Mouse (Mus musculus): Measurements from ENCODE around the gene Kif26b.

Gene Kif26b

DNA sequence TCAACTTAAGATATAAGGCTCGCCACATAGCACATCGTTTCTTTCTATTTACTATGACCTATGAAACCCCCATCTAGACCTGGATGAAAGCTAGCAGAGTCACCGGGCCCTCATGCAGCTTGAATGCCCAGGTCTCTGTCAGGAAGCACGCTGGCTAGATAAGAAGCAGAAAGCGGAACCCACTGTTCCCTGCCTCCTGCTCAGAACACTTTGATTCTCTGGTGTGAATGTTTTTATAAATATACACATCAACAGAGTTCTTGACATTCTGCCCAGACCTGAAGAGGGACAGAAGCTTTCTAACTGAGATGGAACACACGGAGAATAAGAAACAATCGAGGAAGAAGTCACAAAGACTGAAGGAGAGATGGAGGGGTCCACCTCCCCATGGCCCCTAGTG is 311.4 kb downstream of the Kif26b start:
- DNase-seq (ENCODE audit: low spot score in 2 of 2): no peak

DNA sequence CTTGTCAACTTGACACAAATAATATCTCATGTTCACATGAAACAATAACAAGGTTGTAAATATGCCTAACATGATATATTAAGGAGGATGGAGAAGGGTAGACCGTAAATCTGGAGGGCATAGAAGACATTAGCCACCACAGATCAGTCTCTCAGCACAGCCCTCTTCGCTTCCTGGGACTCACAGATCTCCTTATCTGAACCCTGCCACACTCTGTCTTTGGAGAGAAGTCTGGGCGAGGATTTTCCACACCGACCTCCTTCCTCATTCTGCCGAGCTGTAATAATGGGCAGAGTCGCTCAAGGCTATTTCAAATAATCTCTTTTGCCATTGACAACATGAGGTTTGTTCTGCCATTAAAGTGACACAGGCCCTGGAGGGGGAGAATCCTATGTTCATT is 315.9 kb downstream of the Kif26b start:
- no peak for DNase-seq (ENCODE audit: low spot score in 2 of 2)

DNA sequence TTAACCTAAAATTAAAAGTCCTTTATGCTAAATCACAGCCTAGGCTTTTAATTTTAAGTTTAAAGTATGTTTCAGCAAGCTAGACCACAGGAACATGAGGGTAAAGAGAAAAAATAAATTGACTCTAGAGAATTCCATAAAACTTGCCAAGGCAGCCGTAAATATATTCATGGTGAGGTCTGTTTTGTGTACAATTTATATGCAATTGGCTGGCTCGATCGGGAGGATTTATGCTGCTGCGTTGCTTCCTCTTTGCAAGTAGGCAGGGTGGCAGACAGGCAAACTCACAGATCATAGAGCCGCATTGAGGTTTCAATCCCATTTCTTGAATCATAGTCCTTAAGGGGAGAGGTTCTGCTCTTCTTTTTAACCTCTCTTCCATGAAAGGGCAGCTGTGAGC is 318.6 kb downstream of the Kif26b start:
- no peak for DNase-seq (ENCODE audit: low spot score in 2 of 2)

DNA sequence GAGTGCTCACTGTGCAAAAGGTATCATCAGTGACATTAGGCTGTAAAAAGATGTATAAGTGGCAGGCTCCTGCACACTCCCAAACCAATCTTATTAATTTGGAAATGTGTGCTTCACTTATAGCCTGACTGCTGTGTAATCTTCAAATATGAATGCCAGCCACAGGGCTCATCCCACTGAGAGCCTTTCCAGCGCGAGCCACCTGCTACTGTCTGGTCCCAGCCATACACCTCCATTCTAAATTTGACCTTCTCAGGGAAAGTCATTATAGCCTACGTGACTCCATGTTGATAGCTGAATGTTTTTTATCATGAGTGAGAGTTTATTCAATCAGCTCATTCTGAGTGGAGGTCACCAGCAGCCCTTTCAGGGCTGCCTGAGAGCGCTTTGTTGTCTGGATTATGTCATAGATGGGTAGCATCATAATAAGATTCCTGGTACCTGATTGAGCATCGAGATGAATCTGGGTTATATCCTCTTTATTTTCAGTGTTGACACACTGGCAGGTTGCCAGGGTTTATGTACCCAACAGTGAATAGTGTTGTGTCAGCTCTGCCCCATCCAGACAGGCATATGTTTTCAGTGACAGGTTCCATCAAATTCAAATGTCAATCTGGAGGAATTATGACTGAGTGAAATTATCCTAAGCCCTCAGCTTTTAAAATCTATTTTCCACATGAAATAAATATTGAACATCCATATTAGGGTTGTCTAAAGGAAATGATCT is 319.6 kb downstream of the Kif26b start:
- DNase-seq (ENCODE audit: low spot score in 2 of 2): no peak

DNA sequence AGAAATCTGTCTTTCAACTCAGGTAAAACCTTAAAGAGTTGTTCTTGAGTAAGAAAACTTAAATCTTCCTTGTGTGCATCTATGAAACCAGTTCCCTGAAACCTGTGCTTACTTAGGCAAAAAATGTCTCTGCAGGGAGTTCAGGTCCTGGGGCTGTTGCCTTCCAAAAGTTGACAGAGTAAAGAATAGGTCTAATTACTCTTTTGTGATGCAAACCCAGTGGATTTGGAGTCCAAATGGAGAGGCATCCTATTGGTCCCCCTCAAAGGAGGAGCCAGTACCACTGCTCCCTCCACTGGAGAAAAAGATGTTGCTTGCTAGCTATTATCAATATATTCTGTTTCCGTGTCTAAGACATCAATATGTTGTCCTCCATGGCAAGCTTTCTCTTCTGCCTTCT is 321.6 kb downstream of the Kif26b start:
- DNase-seq (ENCODE audit: low spot score in 2 of 2): no peak

DNA sequence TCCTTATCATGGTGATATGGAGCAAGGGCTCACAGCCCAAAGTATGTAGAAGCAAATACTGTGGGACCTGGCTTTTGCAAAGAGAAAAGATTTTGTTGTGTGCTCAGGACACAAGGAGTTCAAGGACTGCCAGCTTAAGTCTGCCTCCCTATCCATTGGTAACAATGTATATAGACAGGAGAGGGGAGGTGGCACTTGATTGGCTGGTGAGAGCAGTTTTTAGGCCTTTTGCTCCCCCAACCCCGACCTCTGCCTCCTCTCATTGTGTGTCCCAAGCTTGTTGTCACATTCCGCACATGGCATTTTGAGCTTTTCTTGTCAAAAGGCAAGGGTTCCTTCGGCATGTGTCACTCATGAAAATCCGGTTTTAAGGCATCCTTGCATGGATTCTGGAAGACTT is 326.0 kb downstream of the Kif26b start:
- no peak for DNase-seq (ENCODE audit: low spot score in 2 of 2)

DNA sequence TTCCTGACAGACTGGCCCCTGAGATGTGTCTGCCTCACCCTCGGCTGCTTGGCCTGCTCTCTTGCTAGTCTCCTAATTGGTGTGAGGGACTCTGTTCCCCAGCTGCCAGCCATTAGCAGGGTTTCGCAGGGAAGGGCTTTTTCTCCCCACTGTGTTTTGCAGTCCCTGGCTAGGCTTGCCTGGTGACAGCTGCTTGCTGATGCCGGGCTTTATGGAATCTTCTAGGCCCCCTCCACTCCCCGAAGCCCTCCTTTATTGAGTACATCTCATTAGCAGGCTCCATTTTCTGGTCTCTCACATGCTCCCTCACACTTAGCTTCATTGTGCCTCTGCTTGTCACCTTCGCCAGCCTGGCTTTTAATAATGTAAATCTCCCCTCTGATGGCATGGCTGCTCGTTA is 327.0 kb downstream of the Kif26b start:
- DNase-seq (ENCODE audit: low spot score in 2 of 2): no peak

DNA sequence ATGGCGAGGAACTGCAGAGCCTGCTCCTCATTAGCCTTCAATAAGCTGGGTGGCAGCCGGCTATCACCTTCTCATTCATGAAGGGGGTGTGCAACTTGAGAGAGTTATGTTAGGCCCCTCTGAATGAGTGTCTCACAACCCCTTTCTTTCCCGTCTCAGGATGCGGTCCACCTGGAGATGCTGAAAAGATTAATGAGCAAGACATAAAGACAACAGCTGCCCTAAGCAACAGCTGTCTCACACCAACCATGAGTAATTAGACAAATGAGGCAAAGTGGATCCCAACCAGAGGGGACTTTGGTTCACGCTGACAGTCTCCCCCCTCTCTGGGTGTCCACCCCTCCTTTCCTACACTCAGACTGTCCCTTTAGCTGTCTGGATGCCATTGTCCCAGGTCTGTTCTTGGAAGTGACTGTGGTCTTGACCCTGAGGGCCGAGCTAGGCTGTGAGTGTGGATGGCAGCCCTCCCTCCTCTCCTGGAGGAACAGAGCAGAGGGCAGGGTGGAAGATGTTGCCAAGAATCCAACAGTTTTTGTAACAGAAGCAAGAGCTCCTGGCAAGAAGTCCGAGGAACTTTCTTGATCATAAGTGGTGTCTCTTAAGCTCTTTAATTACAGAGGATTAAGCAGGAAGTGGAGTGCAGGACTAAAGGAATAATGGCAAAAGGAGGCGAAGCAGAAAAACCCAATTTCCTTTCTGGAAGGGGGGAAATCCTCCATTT is 331.9 kb downstream of the Kif26b start:
- no peak for DNase-seq (ENCODE audit: low spot score in 2 of 2)

DNA sequence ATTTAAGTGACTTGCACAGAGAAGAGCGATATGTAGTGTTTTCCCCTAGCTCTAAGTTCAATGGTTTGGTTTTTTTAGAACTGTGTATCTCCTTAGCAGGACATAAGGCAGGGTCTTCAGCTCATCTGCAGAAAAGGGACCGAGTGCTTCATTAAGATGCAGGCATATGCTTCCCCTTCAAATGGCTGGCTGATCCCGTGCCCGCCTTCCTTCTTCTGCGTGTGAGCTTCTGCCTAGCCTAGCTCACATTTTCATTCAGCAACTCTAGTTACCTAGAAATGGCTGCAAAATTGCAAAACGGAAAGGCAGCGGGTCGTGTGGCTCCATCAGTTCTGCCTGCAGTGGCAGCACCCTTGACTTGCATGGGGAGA is 332.5 kb downstream of the Kif26b start:
- no peak for DNase-seq (ENCODE audit: low spot score in 2 of 2)

DNA sequence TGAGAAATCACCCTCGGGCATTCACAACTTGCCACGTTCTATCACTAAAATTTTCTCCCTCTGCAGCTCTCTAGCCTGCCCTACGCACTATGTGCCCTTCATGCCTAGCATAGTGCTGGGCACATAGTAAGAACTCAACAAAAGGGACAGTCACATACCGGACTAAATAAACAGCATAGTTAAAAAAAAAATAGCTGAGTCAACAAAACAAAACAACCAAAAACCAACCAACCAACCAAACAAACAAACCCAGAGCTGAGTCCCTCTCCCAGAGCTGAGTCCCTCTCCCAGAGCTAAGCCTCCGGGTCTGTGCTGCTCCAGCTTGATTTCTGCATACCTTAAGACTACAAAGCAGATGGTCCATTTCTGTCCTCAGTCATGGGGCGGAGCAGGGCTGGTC is 334.8 kb downstream of the Kif26b start:
- DNase-seq (ENCODE audit: low spot score in 2 of 2): no peak

DNA sequence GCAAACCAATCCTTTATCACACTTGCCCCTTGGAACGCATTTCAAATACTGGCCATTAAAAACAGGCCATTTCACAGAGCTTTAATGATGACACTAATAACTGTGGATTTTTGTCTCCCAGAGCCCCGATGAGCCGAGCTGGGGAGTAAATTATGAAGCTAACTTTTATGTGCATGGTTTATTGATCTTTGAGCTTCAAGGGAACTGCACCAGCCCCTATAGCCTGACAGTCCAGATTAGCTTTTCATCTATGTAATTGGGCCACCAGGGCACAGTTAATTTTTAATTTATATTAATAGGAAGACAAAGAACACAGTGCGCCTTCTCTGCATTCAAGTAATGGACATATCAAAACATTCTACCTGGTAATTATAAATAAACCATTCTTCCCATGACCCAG is 335.4 kb downstream of the Kif26b start:
- no peak for DNase-seq (ENCODE audit: low spot score in 2 of 2)

DNA sequence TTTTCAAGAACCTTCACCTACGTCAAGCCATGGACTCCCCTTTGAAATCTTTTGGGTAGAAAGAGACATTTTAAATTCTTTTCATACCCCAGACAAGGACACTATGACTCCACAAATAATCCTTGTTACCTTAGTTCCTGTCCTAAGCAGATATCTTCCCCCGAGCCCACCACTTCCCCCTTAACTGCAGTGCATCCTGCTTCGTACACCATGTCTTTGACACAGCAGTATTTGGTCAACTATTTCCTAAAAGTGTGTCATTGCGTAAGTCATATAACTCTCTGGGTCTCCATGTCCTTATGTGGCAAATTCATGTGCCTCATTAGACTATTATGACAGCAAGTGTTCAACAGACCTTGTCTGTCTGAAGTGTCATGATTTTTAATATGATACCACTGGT is 337.8 kb downstream of the Kif26b start:
- no peak for DNase-seq (ENCODE audit: low spot score in 2 of 2)

DNA sequence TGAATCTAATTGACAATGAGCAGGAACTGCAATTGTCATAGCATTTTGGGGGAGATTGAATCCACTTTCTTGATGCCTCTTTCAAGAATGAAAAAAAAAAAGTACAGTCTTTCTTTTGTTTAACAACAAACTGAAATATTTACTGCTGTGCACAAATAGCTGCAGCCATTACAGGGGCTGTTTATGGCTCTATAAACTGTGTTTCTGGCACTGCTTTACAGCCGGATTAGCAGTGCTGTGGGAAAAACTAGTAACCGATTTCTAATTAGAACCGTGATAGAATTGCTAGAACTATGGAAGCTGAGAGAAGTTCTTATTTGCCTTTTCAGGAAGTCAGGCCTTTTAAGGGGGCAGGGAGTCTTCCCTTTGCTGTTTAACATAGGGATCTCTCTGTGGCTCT is 342.1 kb downstream of the Kif26b start:
- no peak for DNase-seq (ENCODE audit: low spot score in 2 of 2)

DNA sequence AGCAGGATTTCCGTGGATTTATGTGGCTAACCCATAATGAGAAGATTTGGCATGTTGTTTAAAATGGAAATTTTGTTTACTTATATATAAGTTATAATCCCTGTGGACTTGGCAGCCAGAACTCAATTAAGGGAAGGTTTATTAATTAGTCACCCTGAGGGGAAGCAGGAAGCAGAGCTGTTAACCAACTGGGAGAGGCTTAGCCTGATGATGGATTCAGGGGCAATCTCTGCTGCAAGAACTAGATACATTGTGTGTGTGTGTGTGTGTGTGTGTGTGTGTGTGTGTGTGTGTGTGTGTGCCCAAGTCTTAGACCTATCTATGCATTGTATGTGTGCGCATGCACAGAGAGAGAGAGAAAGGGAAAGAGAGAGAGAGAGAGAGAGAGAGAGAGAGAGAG is 348.0 kb downstream of the Kif26b start:
- DNase-seq (ENCODE audit: low spot score in 2 of 2): no peak

DNA sequence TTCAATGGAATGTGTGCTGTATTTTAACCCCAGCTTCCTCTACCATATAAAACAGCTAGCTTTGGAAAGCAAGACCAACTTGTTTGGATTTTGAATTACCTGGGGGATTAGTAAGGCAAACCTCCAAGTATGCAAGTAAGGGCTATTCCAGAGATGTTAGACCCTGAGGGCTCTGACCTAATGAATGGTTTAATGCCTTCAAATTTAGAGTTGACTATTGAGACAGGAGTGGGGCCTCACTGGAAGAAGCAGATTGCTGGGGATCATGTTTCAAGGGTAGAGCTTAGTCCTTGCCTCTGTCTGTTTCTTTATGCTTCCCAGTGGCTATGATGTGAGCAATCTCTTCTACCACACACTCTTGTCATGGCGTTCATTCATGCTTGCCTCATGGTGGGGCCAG is 349.8 kb downstream of the Kif26b start:
- DNase-seq (ENCODE audit: low spot score in 2 of 2): no peak

DNA sequence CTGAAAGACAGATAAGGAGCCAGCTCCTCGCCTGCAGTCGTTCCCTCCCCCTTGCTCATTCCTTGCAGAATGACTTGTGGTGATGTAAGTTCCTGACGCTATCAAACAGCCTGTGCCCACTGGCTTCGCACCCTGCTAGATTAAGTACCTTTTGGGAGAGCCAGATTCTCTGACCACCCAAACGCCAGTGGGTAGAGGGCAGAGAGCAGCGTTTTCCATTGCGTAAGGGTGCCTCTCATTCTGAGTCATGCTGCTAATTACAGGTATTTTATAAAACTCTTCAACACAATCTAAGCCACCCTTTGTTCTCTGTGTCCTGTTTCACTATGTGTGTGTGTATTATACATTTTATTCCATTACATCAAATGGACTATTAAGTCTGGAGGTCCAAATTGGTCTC is 352.0 kb downstream of the Kif26b start:
- DNase-seq (ENCODE audit: low spot score in 2 of 2): no peak

DNA sequence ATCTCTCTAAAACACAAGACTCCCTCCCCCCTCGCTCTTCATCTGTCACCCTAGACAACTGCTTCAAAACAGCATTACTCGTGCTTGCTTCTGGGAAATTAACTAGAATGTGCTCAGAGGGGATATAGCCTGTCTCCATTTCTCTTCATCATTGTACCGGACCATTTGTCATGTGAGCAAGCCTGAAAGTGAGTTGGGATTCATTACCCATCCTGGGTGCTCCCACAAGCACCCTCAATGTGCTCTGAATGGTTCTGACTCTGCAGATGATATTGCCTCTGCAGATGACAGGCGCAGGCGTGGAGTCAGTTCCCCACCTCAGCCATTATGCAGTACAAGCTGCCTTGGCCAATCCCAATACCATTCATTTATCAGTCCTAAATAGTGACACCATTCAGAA is 357.7 kb downstream of the Kif26b start:
- DNase-seq (ENCODE audit: low spot score in 2 of 2): no peak

DNA sequence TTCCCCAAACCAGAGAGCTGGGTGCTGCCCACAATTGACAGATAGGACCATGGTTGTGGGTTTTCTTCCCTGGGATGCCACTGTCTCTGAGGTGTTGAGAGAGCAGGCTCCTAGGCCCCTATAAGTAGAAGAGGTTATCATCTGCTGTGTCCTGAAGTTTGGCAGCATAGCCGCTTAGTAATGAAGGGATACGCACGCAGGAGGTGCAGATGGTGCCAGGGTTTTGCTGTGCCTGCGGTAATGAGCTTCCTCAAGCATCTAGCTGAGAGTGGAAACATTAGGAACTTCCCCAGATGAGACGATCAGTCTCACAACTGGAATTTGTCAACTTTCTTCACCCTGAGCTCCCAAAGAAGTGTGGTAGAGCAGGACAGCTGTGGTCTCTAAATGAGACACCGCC is 363.5 kb downstream of the Kif26b start:
- no peak for DNase-seq (ENCODE audit: low spot score in 2 of 2)

DNA sequence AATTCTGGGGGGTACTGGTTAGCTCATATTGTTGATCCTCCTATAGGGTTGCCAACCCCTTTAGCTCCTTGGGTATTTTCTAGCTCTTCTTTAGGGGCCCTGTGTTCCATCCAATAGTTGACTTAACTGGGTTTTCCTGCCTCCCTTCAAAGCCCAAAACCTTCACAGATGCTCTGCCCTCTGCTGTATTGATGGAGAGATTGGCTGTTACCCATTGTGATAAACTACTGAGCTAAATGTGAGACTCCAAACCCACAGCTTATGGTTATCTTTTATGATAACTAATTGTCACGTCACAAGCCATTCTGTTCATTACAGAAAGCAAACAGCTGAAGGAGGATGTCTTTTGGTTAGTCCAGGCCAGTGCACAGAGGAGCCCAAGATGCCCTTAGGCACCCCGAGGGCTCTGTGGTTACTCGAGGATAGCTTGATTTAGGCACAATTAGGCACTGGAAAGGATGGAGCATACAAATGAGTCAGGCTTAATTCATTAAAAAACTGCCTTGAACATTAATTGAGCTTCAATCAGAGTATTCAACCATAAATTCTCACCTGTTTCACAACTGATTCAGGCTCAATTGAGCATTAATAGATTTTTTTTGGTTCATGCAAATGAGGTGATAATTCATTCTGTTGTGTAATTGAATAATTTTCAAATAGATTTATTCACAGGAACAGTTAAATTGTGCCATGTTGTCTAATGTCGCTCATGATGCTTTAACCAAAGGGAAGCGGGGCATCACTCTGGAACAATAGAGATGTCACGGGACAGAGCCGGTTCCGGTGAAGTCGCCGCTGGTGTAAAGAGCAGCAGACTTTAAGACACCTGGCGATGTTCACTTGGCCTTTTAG is 364.5 kb downstream of the Kif26b start:
- no peak for DNase-seq (ENCODE audit: low spot score in 2 of 2)

DNA sequence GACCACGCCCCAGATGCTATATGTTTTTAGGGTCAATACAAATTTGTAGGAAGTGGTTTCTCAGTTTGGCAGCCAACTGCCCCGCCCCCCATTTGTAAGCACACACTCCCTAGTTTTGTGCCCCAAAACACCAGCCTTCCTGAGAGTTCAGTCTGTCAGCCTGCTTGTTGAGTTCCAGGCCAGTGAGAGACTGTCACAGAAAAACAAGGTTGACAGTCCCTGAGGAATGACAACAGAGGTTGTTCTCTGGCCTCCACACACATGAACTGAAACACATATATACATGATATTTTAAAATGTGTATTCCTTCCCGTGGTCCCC is 365.1 kb downstream of the Kif26b start:
- DNase-seq (ENCODE audit: low spot score in 2 of 2): no peak

DNA sequence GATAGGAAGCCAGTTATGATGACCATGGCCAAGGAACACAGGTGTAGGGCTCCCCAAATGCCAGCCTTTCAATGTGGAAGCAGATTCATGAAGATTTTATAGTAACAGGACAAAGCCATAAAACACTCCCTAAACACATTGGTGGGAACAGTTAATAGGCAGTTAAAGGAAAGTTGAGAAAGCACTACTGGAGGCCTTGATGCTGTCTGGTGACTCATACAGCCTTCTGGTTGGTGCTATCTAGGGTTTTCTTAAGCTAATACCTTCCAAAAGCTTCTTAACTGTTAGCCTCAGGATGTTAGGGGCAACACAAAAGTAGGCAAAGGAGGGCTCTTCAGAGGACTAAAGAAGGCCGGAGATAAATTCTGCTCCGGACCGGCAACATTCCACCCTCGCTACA is 366.7 kb downstream of the Kif26b start:
- DNase-seq (ENCODE audit: low spot score in 2 of 2): no peak

DNA sequence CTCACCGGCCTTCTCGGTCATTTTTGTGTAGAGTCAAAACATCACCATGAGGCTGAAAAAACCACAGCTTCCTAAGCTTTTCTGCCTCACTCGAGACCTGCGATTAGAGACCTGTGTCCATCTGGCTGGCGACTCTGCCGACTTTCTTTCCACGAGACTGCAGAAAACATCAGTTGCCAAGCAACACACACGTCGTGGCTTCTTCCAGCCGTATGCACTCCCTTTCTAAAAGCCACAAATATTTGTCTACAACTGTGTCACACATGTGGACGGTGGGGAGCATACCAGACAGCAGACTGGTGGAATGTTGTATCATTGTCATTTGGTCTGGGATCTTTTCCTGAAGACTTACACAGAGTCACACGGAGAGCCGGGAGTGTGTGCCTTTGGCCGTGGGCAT is 382.0 kb downstream of the Kif26b start:
- no peak for DNase-seq (ENCODE audit: low spot score in 2 of 2)
